Mouse (Mus musculus) spleen, adult 18-20 months (tissue): ENCODE measurements around the gene Arpc1a.

Experiments
- DNase-seq, 2 experiments: peaks; one replicate each; pipeline ENCODE4 v3.0.0; 2022; ENCODE audit warnings: mixed read lengths in 2 of 2

Gene Arpc1a

GRCm38 (mm10) chr5:145147748-145148147 lies 64.1 kb downstream of the Arpc1a start:
- no peak for DNase-seq

DNA sequence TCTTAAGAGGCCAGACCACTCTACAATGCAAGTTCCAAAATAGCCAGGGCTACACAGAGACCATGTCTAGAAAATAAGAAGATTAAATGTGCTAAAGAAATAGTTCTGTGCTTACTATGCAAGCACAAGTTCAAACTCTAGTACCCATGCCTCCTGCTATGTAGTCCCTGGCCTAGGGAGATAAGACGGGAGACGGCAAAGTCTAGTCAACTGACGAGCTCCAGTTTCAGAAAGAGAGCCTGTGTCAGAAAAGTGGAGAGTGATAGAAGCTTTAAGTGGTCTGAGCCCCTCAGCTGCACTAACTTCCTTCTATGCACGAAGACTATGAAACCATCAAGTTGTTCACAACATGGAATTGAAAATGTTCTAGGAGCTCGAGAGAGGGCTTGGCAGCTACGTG lies 65.7 kb downstream of the Arpc1a start:
- DNase-seq, result no peak

DNA sequence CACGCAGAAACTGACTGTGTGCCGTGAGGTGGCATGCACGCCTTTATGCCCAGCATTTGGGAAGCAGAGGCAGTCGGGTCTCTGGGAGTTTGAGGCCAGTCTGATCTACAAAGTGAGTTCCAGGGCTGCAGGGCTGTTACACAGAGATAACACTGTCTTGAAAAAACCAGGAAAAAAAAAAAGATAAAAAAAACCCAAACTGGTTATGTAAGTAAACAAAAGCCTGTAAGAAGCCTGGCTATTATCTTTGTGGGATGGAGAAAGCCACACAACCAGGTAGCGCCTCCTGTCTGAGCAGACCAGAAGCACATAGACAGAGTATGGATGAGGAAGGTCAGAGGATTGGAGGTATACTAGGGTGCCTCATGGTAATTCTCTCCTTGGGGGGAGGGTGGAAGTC lies 69.1 kb downstream of the Arpc1a start:
- DNase-seq, result no peak
